Mouse (Mus musculus) fat pad, adult 2 months (tissue): ENCODE results near the gene Gbf1.

ENCODE experiments used
- DNase-seq: peaks from one replicate; pipeline ENCODE4 v3.0.0-alpha.2; 2011; ENCODE audit warnings: low read depth, low spot score; ENCODE audit errors: extremely low read depth

Gbf1 gene

GRCm38 (mm10) chr19:46220116-46220515 is 67.8 kb downstream of the Gbf1 start:
- no peak for DNase-seq

GRCm38 (mm10) chr19:46223118-46223517 is 70.8 kb downstream of the Gbf1 start:
- no peak for DNase-seq

GRCm38 (mm10) chr19:46224882-46225281 is 72.6 kb downstream of the Gbf1 start:
- DNase-seq: no peak

GRCm38 (mm10) chr19:46225506-46225905 is 73.2 kb downstream of the Gbf1 start:
- DNase-seq: no peak

- no peak for DNase-seq
Measured at GRCm38 (mm10) chr19:46226295-46226694, 74.0 kb downstream of the Gbf1 start.

GRCm38 (mm10) chr19:46227300-46227699 is 75.0 kb downstream of the Gbf1 start:
- no peak for DNase-seq

- no peak for DNase-seq
Measured at GRCm38 (mm10) chr19:46234450-46234849, 82.1 kb downstream of the Gbf1 start.

- DNase-seq: no peak
Measured at GRCm38 (mm10) chr19:46236658-46237057, 84.3 kb downstream of the Gbf1 start.

GRCm38 (mm10) chr19:46240246-46240645 is 87.9 kb downstream of the Gbf1 start:
- no peak for DNase-seq

- DNase-seq: no peak
Measured at GRCm38 (mm10) chr19:46242416-46242815, 90.1 kb downstream of the Gbf1 start.

GRCm38 (mm10) chr19:46244628-46245027 is 92.3 kb downstream of the Gbf1 start:
- DNase-seq: no peak

- DNase-seq: no peak
Measured at GRCm38 (mm10) chr19:46248991-46249390, 96.7 kb downstream of the Gbf1 start.

- no peak for DNase-seq
Measured at GRCm38 (mm10) chr19:46254163-46254752, 101.9 kb downstream of the Gbf1 start.

- DNase-seq: no peak
Measured at GRCm38 (mm10) chr19:46264762-46265161, 112.5 kb downstream of the Gbf1 start.

GRCm38 (mm10) chr19:46275307-46275706 is 123.0 kb downstream of the Gbf1 start:
- no peak for DNase-seq

GRCm38 (mm10) chr19:46282081-46282849 is 130.0 kb downstream of the Gbf1 start:
- DNase-seq: no peak

GRCm38 (mm10) chr19:46284686-46285085 is 132.4 kb downstream of the Gbf1 start:
- DNase-seq: no peak

GRCm38 (mm10) chr19:46285631-46286030 is 133.3 kb downstream of the Gbf1 start:
- no peak for DNase-seq

GRCm38 (mm10) chr19:46286047-46286446 is 133.7 kb downstream of the Gbf1 start:
- no peak for DNase-seq

- DNase-seq: no peak
Measured at GRCm38 (mm10) chr19:46286926-46287325, 134.6 kb downstream of the Gbf1 start.

GRCm38 (mm10) chr19:46287566-46287965 is 135.3 kb downstream of the Gbf1 start:
- no peak for DNase-seq

GRCm38 (mm10) chr19:46290535-46291105 is 138.3 kb downstream of the Gbf1 start:
- DNase-seq: no peak
